Mouse (Mus musculus) lung, postnatal 0 days (tissue): ENCODE data around the gene Pou3f4. TPM values are rescaled to one million over a fixed set of nuclear protein-coding genes. Genes with fewer than 3 reads are reported as not detected.
"Not testable (repeated sequence)": the region's sequence is repeated elsewhere in the genome, so short reads cannot be mapped to it uniquely, and the experiment has no call there.

Source experiments
- ATAC-seq: fragments of 200-750 bp; cut with Nextera tagmentation; 2 replicates; pipeline ENCODE4 v1.8.0; 2017; ENCODE audit warnings: moderate library complexity
- DNase-seq: peaks from one replicate; pipeline ENCODE4 v3.0.0-alpha.2; 2016; ENCODE audit warnings: low spot score
- H3K27ac ChIP-seq: fragments of 300-500 bp; sonication (generic); 2 replicates; pipeline ENCODE4 v1.5.1; 2014; ENCODE audit warnings: antibody characterized with exemption, mild to moderate bottlenecking, low read length, mixed read lengths
- H3K27me3 ChIP-seq: fragments of 300-500 bp; sonication (generic); replicated peaks from 2 replicates; pipeline ENCODE4 v1.6.1; 2014; ENCODE audit warnings: low read length, mixed read lengths; ENCODE audit not compliant: insufficient read depth
- H3K36me3 ChIP-seq: fragments of 300-500 bp; sonication (generic); 2 replicates; pipeline ENCODE4 v1.6.1; 2014; ENCODE audit warnings: low read length, mixed read lengths; ENCODE audit not compliant: insufficient read depth
- H3K4me1 ChIP-seq: fragments of 300-500 bp; sonication (generic); 2 replicates; pipeline ENCODE4 v1.6.1; 2014; ENCODE audit warnings: antibody characterized with exemption, low read depth, low read length, mixed read lengths; ENCODE audit not compliant: insufficient read depth
- H3K4me2 ChIP-seq: fragments of 300-500 bp; sonication (generic); replicated peaks from 2 replicates; pipeline ENCODE4 v1.6.1; 2014; ENCODE audit warnings: low read depth, mild to moderate bottlenecking, low read length, moderate library complexity, mixed read lengths
- H3K4me3 ChIP-seq: fragments of 300-500 bp; sonication (generic); 2 replicates; pipeline ENCODE4 v1.5.1; 2014; ENCODE audit warnings: low read depth, low read length
- H3K9ac ChIP-seq: fragments of 300-500 bp; sonication (generic); replicated peaks from 2 replicates; pipeline ENCODE4 v1.6.1; 2014; ENCODE audit warnings: low read depth, mild to moderate bottlenecking
- H3K9me3 ChIP-seq: fragments of 300-500 bp; sonication (generic); 2 replicates; pipeline ENCODE4 v1.6.1; 2016; ENCODE audit warnings: low read length, mixed read lengths
- CTCF ChIP-seq: IDR thresholded peaks from 2 replicates; pipeline ENCODE4 v1.5.1; 2016; ENCODE audit warnings: antibody characterized with exemption, mild to moderate bottlenecking
- EP300 ChIP-seq: IDR thresholded peaks from 2 replicates; pipeline ENCODE4 v1.6.1; 2016; ENCODE audit warnings: antibody characterized with exemption, mild to moderate bottlenecking, control low read depth
- WGBS: fragments of 180-500 bp; shearing (Covaris S2); extraction: QIAGEN DNeasy Blood & Tissue Kit; methylation state at CpG from one replicate; pipeline ENCODE4 v1.1.7; 2014; 5-methylcytosine and 5-hydroxymethylcytosine counted together
- polyA plus RNA-seq: library from polyadenylated mRNA; unstranded; fragments of >200 nt; fragmentation: Nextera tagmentation; extraction: Ambion mirVana; gene quantifications from 2 replicates; pipeline ENCODE4 v1.2.1, GENCODE M21; 2015

Pou3f4 gene
- not detected in 2 replicates for polyA plus RNA-seq

- peak within 1 kb of the TSS; percentile 12; the same call in 1 of the 2 replicates for H3K4me3 ChIP-seq
- peak within 1 kb of the TSS; percentile 28 for H3K4me2 ChIP-seq
- H3K4me1 ChIP-seq, result no peaks in the 10 kb centered on the region
- no peaks in the 10 kb centered on the region for H3K9me3 ChIP-seq
- DNase-seq (peak; percentile 40), ATAC-seq (peak; percentile 48)
- TF ChIP-seq CTCF, result no peak
- no peak for TF ChIP-seq EP300
- 9% methylated on average over 20 of the region's 20 CpGs for WGBS
- no peaks in the 10 kb centered on the region for H3K36me3 ChIP-seq
- no peak within 1 kb of the TSS for H3K9ac ChIP-seq
- no peak within 1 kb of the TSS for H3K27ac ChIP-seq
- no peaks in the 10 kb centered on the region; the same call in 1 of the 2 replicates for H3K27me3 ChIP-seq
These were observed at the start of gene Pou3f4 for GRCm38 (mm10) chrX:110814151-110814571. TSS of gene Pou3f4 (plus strand) at chrX:110814280.

GRCm38 (mm10) chrX:110765939-110766338 lies 48.1 kb upstream of the Pou3f4 start:
- no peak overlapping the region for H3K9ac ChIP-seq
- TF ChIP-seq CTCF (no peak), EP300 (no peak)
- DNase-seq (no peak), ATAC-seq (no peak)
- 55% methylated on average over 1 of the region's 1 CpGs for WGBS
- no peaks in the 10 kb centered on the region for H3K4me1 ChIP-seq
- H3K4me2 ChIP-seq, result no peak overlapping the region
- H3K27ac ChIP-seq, result no peak overlapping the region
- H3K9me3 ChIP-seq, result no peaks in the 10 kb centered on the region
- no peaks in the 10 kb centered on the region for H3K27me3 ChIP-seq
- H3K36me3 ChIP-seq, result no peaks in the 10 kb centered on the region
- H3K4me3 ChIP-seq, result no peak overlapping the region

GRCm38 (mm10) chrX:110774807-110775206 lies 39.3 kb upstream of the Pou3f4 start:
- not testable (repeated sequence) for H3K4me3 ChIP-seq, ATAC-seq

GRCm38 (mm10) chrX:110802502-110802901 lies 11.6 kb upstream of the Pou3f4 start:
- TF ChIP-seq EP300 (no peak), CTCF (no peak)
- DNase-seq, result no peak
- Histone ChIP-seq H3K9me3 (no peaks in the 10 kb centered on the region), H3K27me3 (no peaks in the 10 kb centered on the region), H3K36me3 (no peaks in the 10 kb centered on the region), H3K27ac (no peak overlapping the region), H3K9ac (no peak overlapping the region), H3K4me2 (no peak overlapping the region), H3K4me1 (no peaks in the 10 kb centered on the region), H3K4me3 (no peak overlapping the region)
- no peak for ATAC-seq
- WGBS, result 48% methylated on average over 2 of the region's 2 CpGs

More at GRCm38 (mm10) chrX:110774807-110775206, 39.3 kb upstream of the Pou3f4 start:
- H3K9ac ChIP-seq, H3K27me3 ChIP-seq, H3K4me1 ChIP-seq, H3K36me3 ChIP-seq, H3K4me2 ChIP-seq, H3K27ac ChIP-seq, DNase-seq, H3K9me3 ChIP-seq: not testable (repeated sequence)

- H3K9ac ChIP-seq, result no peak overlapping the region
- no peak overlapping the region for H3K4me3 ChIP-seq
- H3K27ac ChIP-seq, result no peak overlapping the region
- no peaks in the 10 kb centered on the region; the same call in 1 of the 2 replicates for H3K27me3 ChIP-seq
- TF ChIP-seq CTCF (no peak), EP300 (no peak)
- H3K4me2 ChIP-seq, result no peak overlapping the region
- H3K9me3 ChIP-seq, result no peaks in the 10 kb centered on the region
- 40% methylated on average over 4 of the region's 4 CpGs for WGBS
- DNase-seq (no peak), ATAC-seq (no peak)
- no peaks in the 10 kb centered on the region for H3K36me3 ChIP-seq
- no peaks in the 10 kb centered on the region for H3K4me1 ChIP-seq
These were observed 4.0 kb upstream of the Pou3f4 start for GRCm38 (mm10) chrX:110810001-110810578.

- Histone ChIP-seq H3K9ac (no peak overlapping the region), H3K4me1 (no peaks in the 10 kb centered on the region), H3K4me3 (no peak overlapping the region), H3K9me3 (no peaks in the 10 kb centered on the region), H3K27me3 (no peaks in the 10 kb centered on the region; the same call in 1 of the 2 replicates), H3K36me3 (no peaks in the 10 kb centered on the region), H3K4me2 (no peak overlapping the region), H3K27ac (no peak overlapping the region)
- DNase-seq (no peak), ATAC-seq (no peak)
- TF ChIP-seq EP300 (no peak), CTCF (no peak)
- 49% methylated on average over 5 of the region's 5 CpGs for WGBS
These were observed 3.1 kb upstream of the Pou3f4 start for GRCm38 (mm10) chrX:110810753-110811506.
